Mouse (Mus musculus) lung, postnatal 0 days (tissue): ENCODE results near the gene Syngr3.

Source experiments
- CTCF ChIP-seq: IDR thresholded peaks from 2 replicates; pipeline ENCODE4 v1.5.1; 2016; ENCODE audit warnings: antibody characterized with exemption, mild to moderate bottlenecking
- EP300 ChIP-seq: IDR thresholded peaks from 2 replicates; pipeline ENCODE4 v1.6.1; 2016; ENCODE audit warnings: antibody characterized with exemption, mild to moderate bottlenecking, control low read depth

DNA sequence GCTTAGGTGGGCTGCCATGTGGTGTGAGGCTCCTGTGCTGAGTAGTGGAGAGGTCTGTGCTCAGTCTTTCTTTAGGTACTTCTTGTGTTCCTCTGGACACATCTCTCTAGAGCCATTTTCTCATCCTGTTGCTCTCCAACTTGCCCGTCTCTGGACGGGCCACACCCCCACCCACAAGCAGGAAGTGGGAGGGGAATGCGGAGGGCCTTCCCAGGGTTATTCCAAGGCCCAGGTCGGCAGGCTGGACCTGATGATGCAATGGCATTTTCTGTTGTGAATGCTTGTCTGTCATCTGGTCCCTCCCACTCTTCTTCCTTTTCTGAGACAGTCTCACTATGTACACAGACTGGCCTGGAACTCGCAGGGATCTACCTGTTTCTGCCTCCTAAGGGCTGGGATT is 17.6 kb downstream of the Syngr3 start:
- no peak for TF ChIP-seq EP300
- TF ChIP-seq CTCF: no peak
